Mouse (Mus musculus): ENCODE results near the gene Tbc1d16. TPM values are rescaled to one million over a fixed set of nuclear protein-coding genes. Genes with fewer than 3 reads are reported as not detected.

The Tbc1d16 gene
- polyA plus RNA-seq, 2 experiments: 16.3 to 29.2 TPM

GRCm38 (mm10) chr11:119157377-119158189 lies 70.7 kb downstream of the Tbc1d16 start:
- no peak overlapping the region for H3K9ac ChIP-seq (ENCODE audit: low read depth, low read length, severe bottlenecking)
- no peak for TF ChIP-seq POLR2A (IDR thresholded peaks at IDR 0.05; ENCODE audit: borderline replicate concordance, extremely low read depth, insufficient read depth, insufficient read length)
- ATAC-seq (ENCODE audit: low FRiP score, low read depth) (no peak), DNase-seq (ENCODE audit: low spot score) (peak; percentile 38)
- no peaks in the 10 kb centered on the region for H3K9me3 ChIP-seq (ENCODE audit: control insufficient read depth, low read length)
- H3K36me3 ChIP-seq (ENCODE audit: control insufficient read depth, insufficient read depth, low read length): peaks cover 39% of the 10 kb centered on the region
- no peak overlapping the region for H3K4me3 ChIP-seq (replicated peaks; ENCODE audit: low read length)
- no peak overlapping the region for H3K27ac ChIP-seq (replicated peaks; ENCODE audit: low read depth, low read length)
- H3K4me1 ChIP-seq (ENCODE audit: control insufficient read depth, insufficient read depth, low read length): peaks cover 30% of the 10 kb centered on the region
- WGBS: 19% methylated on average over 20 of the region's 20 CpGs
- H3K27me3 ChIP-seq (ENCODE audit: control insufficient read depth, insufficient read depth, low read length): no peaks in the 10 kb centered on the region
- H3K4me2 ChIP-seq (replicated peaks; ENCODE audit: low read depth, low read length, severe bottlenecking): peak overlapping the region; percentile 30

GRCm38 (mm10) chr11:119156481-119157254 lies 71.6 kb downstream of the Tbc1d16 start:
- H3K4me3 ChIP-seq (replicated peaks; ENCODE audit: low read length): 0 out of 2 replicates have a peak overlapping the region, but pooled peaks have one; percentile 4
- no peaks in the 10 kb centered on the region for H3K9me3 ChIP-seq (ENCODE audit: control insufficient read depth, low read length)
- no peak for TF ChIP-seq POLR2A (IDR thresholded peaks at IDR 0.05; ENCODE audit: borderline replicate concordance, extremely low read depth, insufficient read depth, insufficient read length)
- H3K4me1 ChIP-seq (ENCODE audit: control insufficient read depth, insufficient read depth, low read length): peaks cover 30% of the 10 kb centered on the region
- 32% methylated on average over 24 of the region's 24 CpGs for WGBS
- H3K27ac ChIP-seq (replicated peaks; ENCODE audit: low read depth, low read length): no peak overlapping the region
- H3K27me3 ChIP-seq (ENCODE audit: control insufficient read depth, insufficient read depth, low read length): no peaks in the 10 kb centered on the region
- no peak for DNase-seq (ENCODE audit: low spot score)
- peak overlapping the region; percentile 30 for H3K4me2 ChIP-seq (replicated peaks; ENCODE audit: low read depth, low read length, severe bottlenecking)
- no peak for ATAC-seq (ENCODE audit: low FRiP score, low read depth)
- H3K36me3 ChIP-seq (ENCODE audit: control insufficient read depth, insufficient read depth, low read length): peaks cover 48% of the 10 kb centered on the region
- 0 out of 2 replicates have a peak overlapping the region, but pooled peaks have one; percentile 28 for H3K9ac ChIP-seq (ENCODE audit: low read depth, low read length, severe bottlenecking)

GRCm38 (mm10) chr11:119155638-119156480 lies 72.4 kb downstream of the Tbc1d16 start:
- WGBS: 54% methylated on average over 30 of the region's 30 CpGs
- H3K9ac ChIP-seq (ENCODE audit: low read depth, low read length, severe bottlenecking): no peak overlapping the region
- TF ChIP-seq POLR2A (IDR thresholded peaks at IDR 0.05; ENCODE audit: borderline replicate concordance, extremely low read depth, insufficient read depth, insufficient read length): no peak
- peaks cover 30% of the 10 kb centered on the region for H3K4me1 ChIP-seq (ENCODE audit: control insufficient read depth, insufficient read depth, low read length)
- ATAC-seq (ENCODE audit: low FRiP score, low read depth) (no peak), DNase-seq (ENCODE audit: low spot score) (no peak)
- no peak overlapping the region for H3K4me2 ChIP-seq (replicated peaks; ENCODE audit: low read depth, low read length, severe bottlenecking)
- H3K36me3 ChIP-seq (ENCODE audit: control insufficient read depth, insufficient read depth, low read length): peaks cover 50% of the 10 kb centered on the region
- H3K27me3 ChIP-seq (ENCODE audit: control insufficient read depth, insufficient read depth, low read length): no peaks in the 10 kb centered on the region
- H3K9me3 ChIP-seq (ENCODE audit: control insufficient read depth, low read length): no peaks in the 10 kb centered on the region
- no peak overlapping the region for H3K4me3 ChIP-seq (replicated peaks; ENCODE audit: low read length)
- H3K27ac ChIP-seq (replicated peaks; ENCODE audit: low read depth, low read length): no peak overlapping the region

GRCm38 (mm10) chr11:119152321-119152831 lies 75.9 kb downstream of the Tbc1d16 start:
- H3K4me2 ChIP-seq (replicated peaks; ENCODE audit: low read depth, low read length, severe bottlenecking): no peak overlapping the region
- 29% methylated on average over 14 of the region's 14 CpGs for WGBS
- H3K4me3 ChIP-seq (replicated peaks; ENCODE audit: low read length): no peak overlapping the region
- H3K36me3 ChIP-seq (ENCODE audit: control insufficient read depth, insufficient read depth, low read length): peaks cover 81% of the 10 kb centered on the region
- DNase-seq (ENCODE audit: low spot score) (no peak), ATAC-seq (ENCODE audit: low FRiP score, low read depth) (no peak)
- no peaks in the 10 kb centered on the region for H3K9me3 ChIP-seq (ENCODE audit: control insufficient read depth, low read length)
- H3K27ac ChIP-seq (replicated peaks; ENCODE audit: low read depth, low read length): no peak overlapping the region
- no peaks in the 10 kb centered on the region for H3K27me3 ChIP-seq (ENCODE audit: control insufficient read depth, insufficient read depth, low read length)
- no peak for TF ChIP-seq POLR2A (IDR thresholded peaks at IDR 0.05; ENCODE audit: borderline replicate concordance, extremely low read depth, insufficient read depth, insufficient read length)
- peaks cover 12% of the 10 kb centered on the region for H3K4me1 ChIP-seq (ENCODE audit: control insufficient read depth, insufficient read depth, low read length)
- H3K9ac ChIP-seq (ENCODE audit: low read depth, low read length, severe bottlenecking): no peak overlapping the region

Data from limb, embryonic 14.5 days (tissue).